Mouse (Mus musculus): ENCODE results near the gene Ifna4. TPM values are rescaled to one million over a fixed set of nuclear protein-coding genes. Genes with fewer than 3 reads are reported as not detected.
A peak's percentile ranks its signal among the peaks of the same experiment; 100 is the strongest.

Ifna4 gene
- polyA plus RNA-seq, 1 experiment from 2014 or later: not detected

GRCm38 (mm10) chr4:88851026-88851763 is 9.5 kb downstream of the Ifna4 start:
- no peak for ATAC-seq (ENCODE audit: insufficient number of reproducible peaks, low FRiP score, low TSS enrichment, low read depth)
- 84% methylated on average over 4 of the region's 4 CpGs for WGBS
- H3K4me1 ChIP-seq (ENCODE audit: control insufficient read depth, insufficient read depth, low read length): no peaks in the 10 kb centered on the region
- H3K27ac ChIP-seq (replicated peaks; ENCODE audit: low read depth, low read length): no peak overlapping the region
- no peak for DNase-seq (ENCODE audit: low spot score)
- H3K9ac ChIP-seq (ENCODE audit: low read length): no peak overlapping the region
- no peaks in the 10 kb centered on the region for H3K9me3 ChIP-seq (ENCODE audit: control insufficient read depth, low read length)
- no peak overlapping the region for H3K4me2 ChIP-seq (ENCODE audit: low read depth, severe bottlenecking)
- H3K4me3 ChIP-seq (ENCODE audit: low read depth, low read length): no peak overlapping the region
- no peaks in the 10 kb centered on the region for H3K27me3 ChIP-seq (ENCODE audit: control insufficient read depth, insufficient read depth, low read length)
- no peaks in the 10 kb centered on the region for H3K36me3 ChIP-seq (ENCODE audit: control insufficient read depth, insufficient read depth, low read length)

DNA sequence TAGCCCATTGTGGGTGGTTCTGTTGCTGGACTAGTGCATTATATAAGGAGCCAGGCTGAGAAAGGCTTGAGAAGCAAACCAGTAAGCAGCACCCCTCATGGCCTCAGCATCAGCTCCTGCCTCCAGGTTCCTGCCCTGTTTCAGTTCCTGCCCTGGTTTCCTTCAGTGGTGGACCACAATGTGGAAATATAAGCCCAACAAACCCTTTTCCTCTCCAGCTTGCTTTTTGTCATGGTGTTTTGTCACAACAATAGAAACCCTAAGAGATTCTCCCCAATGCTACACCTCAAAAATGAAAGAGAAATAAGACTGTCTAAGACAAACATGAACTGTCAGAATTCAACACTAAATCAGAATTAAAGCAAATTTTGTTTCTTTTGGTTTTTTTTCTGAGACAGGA is 17.6 kb downstream of the Ifna4 start:
- no peaks in the 10 kb centered on the region for H3K27me3 ChIP-seq (ENCODE audit: control insufficient read depth, insufficient read depth, low read length)
- H3K36me3 ChIP-seq (ENCODE audit: control insufficient read depth, insufficient read depth, low read length): no peaks in the 10 kb centered on the region
- no peaks in the 10 kb centered on the region for H3K9me3 ChIP-seq (ENCODE audit: control insufficient read depth, low read length)
- no peak overlapping the region for H3K4me3 ChIP-seq (ENCODE audit: low read depth, low read length)
- H3K4me2 ChIP-seq (ENCODE audit: low read depth, severe bottlenecking): no peak overlapping the region
- H3K9ac ChIP-seq (ENCODE audit: low read length): no peak overlapping the region
- no peak overlapping the region for H3K27ac ChIP-seq (replicated peaks; ENCODE audit: low read depth, low read length)
- no peaks in the 10 kb centered on the region for H3K4me1 ChIP-seq (ENCODE audit: control insufficient read depth, insufficient read depth, low read length)
- ATAC-seq (ENCODE audit: insufficient number of reproducible peaks, low FRiP score, low TSS enrichment, low read depth): no peak
- DNase-seq (ENCODE audit: low spot score): no peak

DNA sequence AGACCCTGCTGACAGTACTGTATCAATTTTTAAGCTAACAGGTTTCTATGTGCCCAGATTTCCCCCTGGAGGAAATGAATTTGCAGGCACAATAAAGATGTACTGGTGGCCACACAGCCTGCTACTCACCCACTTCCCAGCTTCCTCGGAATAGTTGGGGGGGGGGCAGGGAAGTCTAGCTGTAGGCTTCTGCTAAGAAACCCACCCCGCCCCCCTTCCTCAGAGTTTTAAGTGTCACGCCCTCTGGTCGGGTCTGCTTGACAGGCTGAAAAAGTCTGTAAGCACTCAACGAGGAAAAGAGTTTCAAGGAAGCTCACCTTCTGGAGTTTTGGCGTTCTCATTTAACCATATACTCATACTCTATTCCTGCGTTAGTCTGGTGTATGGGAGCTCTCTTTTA is 21.6 kb downstream of the Ifna4 start:
- 9% methylated on average over 7 of the region's 7 CpGs for WGBS
- Histone ChIP-seq H3K36me3 (ENCODE audit: control insufficient read depth, insufficient read depth, low read length) (no peaks in the 10 kb centered on the region), H3K9me3 (ENCODE audit: control insufficient read depth, low read length) (no peaks in the 10 kb centered on the region), H3K4me1 (ENCODE audit: control insufficient read depth, insufficient read depth, low read length) (peaks cover 3% of the 10 kb centered on the region; the same call in 1 of the 2 replicates), H3K4me2 (ENCODE audit: low read depth, severe bottlenecking) (no peak overlapping the region), H3K4me3 (ENCODE audit: low read depth, low read length) (no peak overlapping the region), H3K27me3 (ENCODE audit: control insufficient read depth, insufficient read depth, low read length) (peaks cover 2% of the 10 kb centered on the region; the same call in 1 of the 2 replicates), H3K27ac (replicated peaks; ENCODE audit: low read depth, low read length) (no peak overlapping the region), H3K9ac (ENCODE audit: low read length) (no peak overlapping the region)
- no peak for ATAC-seq (ENCODE audit: insufficient number of reproducible peaks, low FRiP score, low TSS enrichment, low read depth)
- no peak for DNase-seq (ENCODE audit: low spot score)

DNA sequence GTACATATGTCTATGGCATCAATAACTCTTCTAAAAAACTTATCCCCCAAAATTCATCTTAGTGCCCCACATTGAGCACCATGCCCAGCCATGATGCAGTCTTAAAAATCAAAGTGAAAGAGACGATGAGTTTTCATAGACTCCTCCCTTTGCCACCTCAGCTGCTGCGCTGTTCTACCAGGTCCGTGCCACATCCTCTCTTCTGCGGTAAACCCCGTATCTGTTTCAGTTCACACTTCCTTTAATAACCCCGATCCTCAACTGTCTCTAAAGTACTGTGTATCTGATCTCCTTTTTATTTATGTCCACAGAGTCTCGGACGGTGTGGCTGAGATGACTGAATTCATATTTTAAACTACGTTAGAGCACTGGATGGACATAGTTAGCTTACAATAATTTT is 22.9 kb downstream of the Ifna4 start:
- no peaks in the 10 kb centered on the region for H3K36me3 ChIP-seq (ENCODE audit: control insufficient read depth, insufficient read depth, low read length)
- DNase-seq (ENCODE audit: low spot score) (no peak), ATAC-seq (ENCODE audit: insufficient number of reproducible peaks, low FRiP score, low TSS enrichment, low read depth) (no peak)
- H3K27me3 ChIP-seq (ENCODE audit: control insufficient read depth, insufficient read depth, low read length): peaks cover 2% of the 10 kb centered on the region; the same call in 1 of the 2 replicates
- H3K4me3 ChIP-seq (ENCODE audit: low read depth, low read length): no peak overlapping the region
- H3K4me1 ChIP-seq (ENCODE audit: control insufficient read depth, insufficient read depth, low read length): peaks cover 3% of the 10 kb centered on the region; the same call in 1 of the 2 replicates
- no peaks in the 10 kb centered on the region for H3K9me3 ChIP-seq (ENCODE audit: control insufficient read depth, low read length)
- 65% methylated on average over 9 of the region's 9 CpGs for WGBS
- H3K9ac ChIP-seq (ENCODE audit: low read length): no peak overlapping the region
- H3K4me2 ChIP-seq (ENCODE audit: low read depth, severe bottlenecking): no peak overlapping the region
- H3K27ac ChIP-seq (replicated peaks; ENCODE audit: low read depth, low read length): no peak overlapping the region

- no peak overlapping the region for H3K27ac ChIP-seq (replicated peaks; ENCODE audit: low read depth, low read length)
- no peak for DNase-seq (ENCODE audit: low spot score)
- H3K9ac ChIP-seq (ENCODE audit: low read length): no peak overlapping the region
- no peaks in the 10 kb centered on the region for H3K9me3 ChIP-seq (ENCODE audit: control insufficient read depth, low read length)
- no peaks in the 10 kb centered on the region for H3K36me3 ChIP-seq (ENCODE audit: control insufficient read depth, insufficient read depth, low read length)
- no peak for ATAC-seq (ENCODE audit: insufficient number of reproducible peaks, low FRiP score, low TSS enrichment, low read depth)
- WGBS: 44% methylated on average over 6 of the region's 6 CpGs
- no peak overlapping the region for H3K4me2 ChIP-seq (ENCODE audit: low read depth, severe bottlenecking)
- peaks cover 3% of the 10 kb centered on the region; the same call in 1 of the 2 replicates for H3K4me1 ChIP-seq (ENCODE audit: control insufficient read depth, insufficient read depth, low read length)
- H3K4me3 ChIP-seq (ENCODE audit: low read depth, low read length): no peak overlapping the region
- peaks cover 2% of the 10 kb centered on the region; the same call in 1 of the 2 replicates for H3K27me3 ChIP-seq (ENCODE audit: control insufficient read depth, insufficient read depth, low read length)
Observed at GRCm38 (mm10) chr4:88865011-88865569, 23.4 kb downstream of the Ifna4 start.

GRCm38 (mm10) chr4:88867366-88867925 is 25.8 kb downstream of the Ifna4 start:
- Histone ChIP-seq H3K9me3 (ENCODE audit: control insufficient read depth, low read length) (no peaks in the 10 kb centered on the region), H3K36me3 (ENCODE audit: control insufficient read depth, insufficient read depth, low read length) (no peaks in the 10 kb centered on the region), H3K4me3 (ENCODE audit: low read depth, low read length) (peak overlapping the region; percentile 48; the same call in 1 of the 2 replicates), H3K9ac (ENCODE audit: low read length) (no peak overlapping the region; the same call in 1 of the 2 replicates), H3K4me2 (ENCODE audit: low read depth, severe bottlenecking) (peak overlapping the region; percentile 89), H3K27ac (replicated peaks; ENCODE audit: low read depth, low read length) (no peak overlapping the region), H3K4me1 (ENCODE audit: control insufficient read depth, insufficient read depth, low read length) (peaks cover 3% of the 10 kb centered on the region; the same call in 1 of the 2 replicates), H3K27me3 (ENCODE audit: control insufficient read depth, insufficient read depth, low read length) (peaks cover 2% of the 10 kb centered on the region; the same call in 1 of the 2 replicates)
- peak; percentile 87 for DNase-seq (ENCODE audit: low spot score)
- 3% methylated on average over 8 of the region's 8 CpGs for WGBS
- ATAC-seq (ENCODE audit: insufficient number of reproducible peaks, low FRiP score, low TSS enrichment, low read depth): no peak

GRCm38 (mm10) chr4:88867926-88868911 is 26.6 kb downstream of the Ifna4 start:
- no peaks in the 10 kb centered on the region for H3K36me3 ChIP-seq (ENCODE audit: control insufficient read depth, insufficient read depth, low read length)
- H3K27me3 ChIP-seq (ENCODE audit: control insufficient read depth, insufficient read depth, low read length): peaks cover 2% of the 10 kb centered on the region; the same call in 1 of the 2 replicates
- peak overlapping the region; percentile 48 for H3K4me3 ChIP-seq (ENCODE audit: low read depth, low read length)
- peak overlapping the region; percentile 89 for H3K4me2 ChIP-seq (ENCODE audit: low read depth, severe bottlenecking)
- H3K4me1 ChIP-seq (ENCODE audit: control insufficient read depth, insufficient read depth, low read length): peaks cover 3% of the 10 kb centered on the region; the same call in 1 of the 2 replicates
- peak overlapping the region; percentile 40; the same call in 1 of the 2 replicates for H3K9ac ChIP-seq (ENCODE audit: low read length)
- peak; percentile 65 for ATAC-seq (ENCODE audit: insufficient number of reproducible peaks, low FRiP score, low TSS enrichment, low read depth)
- peak; percentile 56 for DNase-seq (ENCODE audit: low spot score)
- H3K9me3 ChIP-seq (ENCODE audit: control insufficient read depth, low read length): no peaks in the 10 kb centered on the region
- 10% methylated on average over 31 of the region's 31 CpGs for WGBS
- no peak overlapping the region for H3K27ac ChIP-seq (replicated peaks; ENCODE audit: low read depth, low read length)

- no peak overlapping the region for H3K27ac ChIP-seq (replicated peaks; ENCODE audit: low read depth, low read length)
- H3K36me3 ChIP-seq (ENCODE audit: control insufficient read depth, insufficient read depth, low read length): no peaks in the 10 kb centered on the region
- ATAC-seq (ENCODE audit: insufficient number of reproducible peaks, low FRiP score, low TSS enrichment, low read depth) (no peak), DNase-seq (ENCODE audit: low spot score) (no peak)
- H3K9me3 ChIP-seq (ENCODE audit: control insufficient read depth, low read length): no peaks in the 10 kb centered on the region
- H3K9ac ChIP-seq (ENCODE audit: low read length): no peak overlapping the region
- H3K27me3 ChIP-seq (ENCODE audit: control insufficient read depth, insufficient read depth, low read length): no peaks in the 10 kb centered on the region
- WGBS: 0% methylated on average over 2 of the region's 2 CpGs
- no peak overlapping the region for H3K4me3 ChIP-seq (ENCODE audit: low read depth, low read length)
- H3K4me2 ChIP-seq (ENCODE audit: low read depth, severe bottlenecking): no peak overlapping the region
- H3K4me1 ChIP-seq (ENCODE audit: control insufficient read depth, insufficient read depth, low read length): peaks cover 3% of the 10 kb centered on the region; the same call in 1 of the 2 replicates
Observed at GRCm38 (mm10) chr4:88872691-88873090, 31.0 kb downstream of the Ifna4 start.
